Mouse (Mus musculus) MEL (cell line): ENCODE measurements around the gene Arid3b. TPM values are rescaled to one million over a fixed set of nuclear protein-coding genes. Genes with fewer than 3 reads are reported as not detected.
A peak's percentile ranks its signal among the peaks of the same experiment; 100 is the strongest.

ENCODE experiments used
- DNase-seq: peaks from one replicate; pipeline ENCODE4 v3.0.0; 2011; ENCODE audit warnings: low read depth, low spot score
- H3K27ac ChIP-seq: 2 replicates; pipeline ENCODE4 v1.5.1; 2012; ENCODE audit warnings: low read depth, mild to moderate bottlenecking, control low read depth, low read length, moderate library complexity; ENCODE audit not compliant: control insufficient read depth
- H3K27me3 ChIP-seq, 2 experiments: fragments of 150-350 bp in 1 of 2; sonication (generic) in 1 of 2; 2 replicates each; pipeline ENCODE4 v1.6.1; 2012; ENCODE audit warnings: low read length in 2 of 2, mild to moderate bottlenecking in 2 of 2, improper control_type of control experiment in 1 of 2, moderate library complexity in 1 of 2; ENCODE audit not compliant: insufficient read depth in 2 of 2, control insufficient read depth in 1 of 2
- H3K36me3 ChIP-seq, 2 experiments: 2 replicates each; pipeline ENCODE4 v1.6.1; 2012 to 2014; ENCODE audit warnings: low read length in 2 of 2, improper control_type of control experiment in 1 of 2, inconsistent platforms in 1 of 2, mild to moderate bottlenecking in 1 of 2; ENCODE audit not compliant: insufficient read depth in 2 of 2, control insufficient read depth in 1 of 2
- H3K4me1 ChIP-seq, 2 experiments: fragments of 150-350 bp in 1 of 2; sonication (generic) in 1 of 2; 2 replicates each; pipeline ENCODE4 v1.6.1; 2012; ENCODE audit warnings: low read length in 2 of 2, improper control_type of control experiment in 1 of 2, mild to moderate bottlenecking in 1 of 2; ENCODE audit not compliant: insufficient read depth in 2 of 2, control insufficient read depth in 1 of 2
- H3K4me3 ChIP-seq, 2 experiments: fragments of 150-350 bp in 1 of 2; sonication (generic) in 1 of 2; 2 replicates each; pipeline ENCODE4 v1.5.1; 2012; ENCODE audit warnings: low read depth in 2 of 2, low read length in 2 of 2, mild to moderate bottlenecking in 2 of 2, moderate library complexity in 2 of 2, control low read depth in 1 of 2, improper control_type of control experiment in 1 of 2; ENCODE audit not compliant: control insufficient read depth in 1 of 2, insufficient read depth in 1 of 2
- H3K79me2 ChIP-seq: 2 replicates; pipeline ENCODE4 v1.6.1; 2012; ENCODE audit warnings: mild to moderate bottlenecking, low read length, moderate library complexity; ENCODE audit not compliant: control insufficient read depth, poor library complexity, insufficient read depth
- H3K9ac ChIP-seq: 2 replicates; pipeline ENCODE4 v1.6.1; 2012; ENCODE audit warnings: low read depth, mild to moderate bottlenecking, control low read depth, low read length, moderate library complexity; ENCODE audit not compliant: control insufficient read depth, poor library complexity, severe bottlenecking
- H3K9me3 ChIP-seq: fragments of 150-350 bp; sonication (generic); replicated peaks from 2 replicates; pipeline ENCODE4 v1.6.1; 2012; ENCODE audit warnings: mild to moderate bottlenecking, low read length, improper control_type of control experiment, moderate library complexity; ENCODE audit not compliant: insufficient read depth
- BHLHE40 ChIP-seq: IDR thresholded peaks from 2 replicates; pipeline ENCODE4 v1.6.1; 2012; ENCODE audit warnings: low read depth, mild to moderate bottlenecking, inconsistent platforms, low read length, improper control_type of control experiment, borderline replicate concordance
- CHD1 ChIP-seq: IDR thresholded peaks from 2 replicates; pipeline ENCODE4 v1.6.1; 2012; ENCODE audit warnings: low read depth, mild to moderate bottlenecking, inconsistent platforms, low read length, improper control_type of control experiment
- CHD2 ChIP-seq: IDR thresholded peaks from 2 replicates; pipeline ENCODE4 v1.6.1; 2011; ENCODE audit warnings: low read length, improper control_type of control experiment
- CTCF ChIP-seq, 3 experiments: IDR thresholded peaks in 2 of 3; conservative IDR thresholded peaks in 1 of 3; 2 replicates each; pipeline ENCODE4 v1.5.1; 2011 to 2012; ENCODE audit warnings: low read length in 3 of 3, low read depth in 2 of 3, mild to moderate bottlenecking in 2 of 3, improper control_type of control experiment in 1 of 3, inconsistent platforms in 1 of 3, mixed read lengths in 1 of 3, moderate library complexity in 1 of 3; ENCODE audit not compliant: control insufficient read depth in 1 of 3, insufficient read depth in 1 of 3, poor library complexity in 1 of 3, severe bottlenecking in 1 of 3
- E2F4 ChIP-seq: IDR thresholded peaks from 2 replicates; pipeline ENCODE4 v1.6.1; 2011; ENCODE audit warnings: low read depth, low read length, improper control_type of control experiment, borderline replicate concordance
- ELF1 ChIP-seq: IDR thresholded peaks from 2 replicates; pipeline ENCODE4 v1.6.1; 2014; ENCODE audit warnings: low read depth, mild to moderate bottlenecking, inconsistent platforms, low read length, improper control_type of control experiment, moderate library complexity
- ETS1 ChIP-seq: IDR thresholded peaks from 2 replicates; pipeline ENCODE4 v1.6.1; 2012; ENCODE audit warnings: low read depth, mild to moderate bottlenecking, inconsistent platforms, low read length, improper control_type of control experiment, moderate library complexity
- GABPA ChIP-seq: IDR thresholded peaks from 2 replicates; pipeline ENCODE4 v1.6.1; 2012; ENCODE audit warnings: low read depth, mild to moderate bottlenecking, inconsistent platforms, low read length, improper control_type of control experiment, moderate library complexity
- GATA1 ChIP-seq: IDR thresholded peaks from 2 replicates; pipeline ENCODE4 v1.6.1; 2011; ENCODE audit warnings: low read depth, low read length, improper control_type of control experiment
- JUND ChIP-seq: IDR thresholded peaks from 2 replicates; pipeline ENCODE4 v1.6.1; 2011; ENCODE audit warnings: low read depth, mild to moderate bottlenecking, improper control_type of control experiment, low read length
- KAT2A ChIP-seq: conservative IDR thresholded peaks from 2 replicates; pipeline ENCODE4 v1.6.1; 2012; ENCODE audit warnings: low read depth, low read length, improper control_type of control experiment, inconsistent platforms
- MAFK ChIP-seq: IDR thresholded peaks from 2 replicates; pipeline ENCODE4 v1.6.1; 2011; ENCODE audit warnings: low read depth, mild to moderate bottlenecking, low read length, improper control_type of control experiment, borderline replicate concordance
- MAX ChIP-seq: IDR thresholded peaks from 2 replicates; pipeline ENCODE4 v1.6.1; 2011; ENCODE audit warnings: low read length, improper control_type of control experiment
- MAZ ChIP-seq: IDR thresholded peaks from 2 replicates; pipeline ENCODE4 v1.6.1; 2012; ENCODE audit warnings: low read depth, mild to moderate bottlenecking, inconsistent platforms, low read length, improper control_type of control experiment
- MEF2A ChIP-seq: IDR thresholded peaks from 2 replicates; pipeline ENCODE4 v1.6.1; 2014; ENCODE audit warnings: low read depth, mild to moderate bottlenecking, inconsistent platforms, low read length, improper control_type of control experiment; ENCODE audit not compliant: poor library complexity, insufficient replicate concordance, severe bottlenecking; ENCODE audit errors: extremely low read depth
- MXI1 ChIP-seq: IDR thresholded peaks from 2 replicates; pipeline ENCODE4 v1.6.1; 2011; ENCODE audit warnings: mild to moderate bottlenecking, low read depth, low read length, improper control_type of control experiment
- MYB ChIP-seq: IDR thresholded peaks from 2 replicates; pipeline ENCODE4 v1.6.1; 2011; ENCODE audit warnings: mild to moderate bottlenecking, low read depth, low read length, improper control_type of control experiment
- MYC ChIP-seq: IDR thresholded peaks from 2 replicates; pipeline ENCODE4 v1.6.1; 2011; ENCODE audit warnings: low read depth, mild to moderate bottlenecking, low read length, improper control_type of control experiment, moderate library complexity
- NELFE ChIP-seq: IDR thresholded peaks from 2 replicates; pipeline ENCODE4 v1.6.1; 2011; ENCODE audit warnings: low read depth, low read length, improper control_type of control experiment
- NRF1 ChIP-seq: IDR thresholded peaks from 2 replicates; pipeline ENCODE4 v1.6.1; 2014; ENCODE audit warnings: low read depth, mild to moderate bottlenecking, inconsistent platforms, low read length, improper control_type of control experiment, moderate library complexity; ENCODE audit not compliant: poor library complexity, insufficient read depth, severe bottlenecking
- POLR2A ChIP-seq, 2 experiments: IDR thresholded peaks; 2 replicates each; pipeline ENCODE4 v1.6.1; 2011 to 2012; ENCODE audit warnings: low read length in 2 of 2, mild to moderate bottlenecking in 2 of 2, control low read depth in 1 of 2, improper control_type of control experiment in 1 of 2, low read depth in 1 of 2, moderate library complexity in 1 of 2; ENCODE audit not compliant: control insufficient read depth in 1 of 2, insufficient read depth in 1 of 2, poor library complexity in 1 of 2
- POLR2AphosphoS2 ChIP-seq: IDR thresholded peaks from 2 replicates; pipeline ENCODE4 v1.6.1; 2011; ENCODE audit warnings: low read length, improper control_type of control experiment
- POLR2AphosphoS5 ChIP-seq: IDR thresholded peaks from 2 replicates; pipeline ENCODE4 v1.6.1; 2012; ENCODE audit warnings: low read depth, borderline replicate concordance, mild to moderate bottlenecking, inconsistent platforms, low read length, moderate library complexity, mixed read lengths
- RAD21 ChIP-seq: IDR thresholded peaks from 2 replicates; pipeline ENCODE4 v1.6.1; 2011; ENCODE audit warnings: mild to moderate bottlenecking, low read depth, low read length, improper control_type of control experiment
- SIN3A ChIP-seq: IDR thresholded peaks from 2 replicates; pipeline ENCODE4 v1.6.1; 2012; ENCODE audit warnings: low read length, improper control_type of control experiment, inconsistent platforms
- SMC3 ChIP-seq: IDR thresholded peaks from 2 replicates; pipeline ENCODE4 v1.6.1; 2011; ENCODE audit warnings: low read depth, low read length, improper control_type of control experiment
- TAL1 ChIP-seq: IDR thresholded peaks from 2 replicates; pipeline ENCODE4 v1.6.1; 2012; ENCODE audit warnings: mild to moderate bottlenecking, inconsistent platforms, low read length, moderate library complexity, mixed read lengths
- TBP ChIP-seq: IDR thresholded peaks from 2 replicates; pipeline ENCODE4 v1.8.0; 2011; ENCODE audit warnings: low read depth, low read length, improper control_type of control experiment
- UBTF ChIP-seq: IDR thresholded peaks from 2 replicates; pipeline ENCODE4 v1.6.1; 2012; ENCODE audit warnings: low read depth, mild to moderate bottlenecking, inconsistent platforms, low read length, improper control_type of control experiment, moderate library complexity, borderline replicate concordance; ENCODE audit not compliant: insufficient read depth
- USF1 ChIP-seq: IDR thresholded peaks from 2 replicates; pipeline ENCODE4 v1.6.1; 2014; ENCODE audit warnings: low read depth, mild to moderate bottlenecking, inconsistent platforms, low read length, improper control_type of control experiment, moderate library complexity
- USF2 ChIP-seq, 2 experiments: IDR thresholded peaks; 2 replicates each; pipeline ENCODE4 v1.6.1; 2011 to 2012; ENCODE audit warnings: improper control_type of control experiment in 2 of 2, low read length in 2 of 2, borderline replicate concordance in 1 of 2, inconsistent platforms in 1 of 2, low read depth in 1 of 2, mild to moderate bottlenecking in 1 of 2; ENCODE audit not compliant: insufficient read depth in 1 of 2
- ZC3H11A ChIP-seq: IDR thresholded peaks from 2 replicates; pipeline ENCODE4 v1.6.1; 2012; ENCODE audit warnings: low read depth, mild to moderate bottlenecking, inconsistent platforms, low read length, improper control_type of control experiment
- ZKSCAN1 ChIP-seq: IDR thresholded peaks from 2 replicates; pipeline ENCODE4 v1.6.1; 2012; ENCODE audit warnings: low read depth, mild to moderate bottlenecking, inconsistent platforms, low read length, improper control_type of control experiment, moderate library complexity
- ZMIZ1 ChIP-seq: IDR thresholded peaks from 2 replicates; pipeline ENCODE4 v1.6.1; 2012; ENCODE audit warnings: low read depth, mild to moderate bottlenecking, inconsistent platforms, low read length, improper control_type of control experiment, moderate library complexity
- ZNF384 ChIP-seq: IDR thresholded peaks from 2 replicates; pipeline ENCODE4 v1.6.1; 2012; ENCODE audit warnings: low read depth, mild to moderate bottlenecking, inconsistent platforms, low read length, improper control_type of control experiment
- polyA plus RNA-seq, 2 experiments: library from polyadenylated mRNA; stranded (reverse) in 1 of 2; unstranded in 1 of 2; fragments of >175 nt in 1 of 2; fragments of >200 nt in 1 of 2; gene quantifications; 2 replicates each; pipeline versions ENCODE4 v1.2.1 to v1.2.4; 2012; ENCODE audit warnings: low replicate concordance in 2 of 2, low read depth in 1 of 2; ENCODE audit not compliant: insufficient read length in 2 of 2, insufficient read depth in 1 of 2, missing spikeins in 1 of 2
- total RNA-seq: library from RNA; depleted of rRNA; stranded (reverse); fragments of 300-350 nt; gene quantifications from 2 replicates; pipeline ENCODE4 v1.2.3, GENCODE M21; 2012

Arid3b gene
- total and polyA plus RNA-seq, 3 experiments, result 2.3 to 7.4 TPM; not detected in 1

DNA sequence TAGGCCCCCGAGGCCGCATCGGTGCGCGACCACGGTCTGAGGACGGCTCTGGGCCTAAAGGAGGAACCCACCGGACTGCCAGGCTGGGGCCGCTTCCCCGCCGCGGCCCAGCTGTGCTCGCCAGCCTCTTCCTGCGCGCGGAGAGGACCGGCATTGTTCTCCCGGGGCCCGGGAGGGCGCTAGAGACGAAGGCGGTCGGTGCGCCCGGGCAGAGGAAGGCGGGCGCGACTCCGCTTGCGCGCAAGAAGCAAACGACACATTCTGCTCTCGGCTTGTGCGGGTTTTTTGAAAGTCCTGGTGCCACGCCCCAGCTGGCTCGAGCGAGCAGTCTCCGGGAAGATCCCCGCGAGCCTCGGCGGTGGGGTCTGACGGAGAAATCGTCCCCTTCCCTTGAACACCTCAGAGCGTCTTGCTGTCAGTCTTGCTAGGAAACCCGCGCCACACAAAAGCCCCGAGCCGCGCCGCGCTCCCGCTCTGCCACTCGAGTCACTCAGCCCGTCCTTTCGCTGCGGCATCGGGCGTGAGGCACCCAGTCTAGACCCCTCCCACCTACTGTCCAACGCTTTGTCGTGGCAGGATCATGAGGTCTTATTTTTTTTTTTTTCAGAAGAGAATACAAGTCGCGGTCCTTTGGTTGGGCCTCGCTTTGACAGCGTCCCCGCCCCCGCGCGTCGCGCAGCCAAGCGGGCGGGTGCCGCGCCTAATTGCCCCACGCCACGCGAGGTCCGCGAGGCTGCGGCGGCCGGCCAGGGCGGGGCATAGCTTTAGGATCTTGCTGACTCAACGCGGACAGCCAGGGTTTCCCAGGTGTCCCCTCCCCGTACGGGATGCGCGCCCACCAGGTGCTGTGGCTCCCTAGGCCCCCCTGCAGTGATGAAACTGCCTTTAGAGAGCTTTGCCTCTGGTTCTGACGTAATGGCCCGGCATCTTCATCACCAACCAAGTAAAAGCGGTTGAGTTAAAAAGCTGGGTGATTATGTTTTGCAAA, 70.9 kb downstream of the Arid3b start, which contains the start of gene Clk3:
Gene Clk3, minus strand, starts transcription at position 497 of the 988 bp plus-strand sequence.
- no peak for DNase-seq
- Histone ChIP-seq H3K9ac (peak within 1 kb of the TSS; percentile 96), H3K4me1 (peaks cover 9 to 41% of the 10 kb centered on the region in 2 experiments), H3K27ac (peak within 1 kb of the TSS; percentile 64), H3K79me2 (peaks cover 44% of the 10 kb centered on the region), H3K27me3 (peaks cover 0 to 1% of the 10 kb centered on the region in 2 experiments; a peak in 1 of 4 replicates), H3K36me3 (peaks cover 3 to 29% of the 10 kb centered on the region in 2 experiments; a peak in 3 of 4 replicates), H3K4me3 (peak within 1 kb of the TSS; percentile 96 to 97), H3K9me3 (no peaks in the 10 kb centered on the region)
- TF ChIP-seq ZMIZ1 (0 out of 2 replicates have a peak, but pooled peaks have one; percentile 5), MYC (no peak), TBP (no peak), MEF2A (no peak), GABPA (no peak), E2F4 (no peak), ZC3H11A (no peak), CTCF (IDR thresholded peaks at IDR 0.05 in 2 of 3, conservative IDR thresholded peaks at IDR 0.05 in 1 of 3; ENCODE audit: control insufficient read depth in 1 of 3, insufficient read depth in 1 of 3, low read depth in 2 of 3, low read length in 3 of 3, poor library complexity in 1 of 3, severe bottlenecking in 1 of 3) (no peak), MAX (no peak), UBTF (peak; percentile 80; the same call in 1 of the 2 replicates), ZNF384 (peak; percentile 82), ELF1 (no peak), SIN3A (no peak), SMC3 (no peak), KAT2A (no peak), POLR2AphosphoS5 (no peak), CHD2 (no peak), GATA1 (no peak), NRF1 (0 out of 2 replicates have a peak, but pooled peaks have one; percentile 3), MXI1 (peak; percentile 13; the same call in 1 of the 2 replicates), TAL1 (no peak), CHD1 (no peak), USF2 (IDR thresholded peaks at IDR 0.05; ENCODE audit: borderline replicate concordance in 1 of 2, insufficient read depth in 1 of 2, low read depth in 1 of 2, low read length in 2 of 2) (no peak), RAD21 (no peak), USF1 (no peak), BHLHE40 (no peak), ETS1 (0 out of 2 replicates have a peak, but pooled peaks have one; percentile 13), POLR2A (IDR thresholded peaks at IDR 0.05; ENCODE audit: control insufficient read depth in 1 of 2, insufficient read depth in 1 of 2, low read depth in 1 of 2, low read length in 2 of 2, poor library complexity in 1 of 2) (peak in 1 of 2 experiments; percentile 37; a peak in 1 of 4 replicates), POLR2AphosphoS2 (no peak), NELFE (no peak), MAFK (no peak), ZKSCAN1 (no peak), JUND (no peak), MAZ (no peak), MYB (no peak)
